Mouse (Mus musculus) left cerebral cortex, postnatal 10 days (tissue): Measurements from ENCODE around the gene Gm12166. TPM values are rescaled to one million over a fixed set of nuclear protein-coding genes. Genes with fewer than 3 reads are reported as not detected.
"Not testable (repeated sequence)": the region's sequence is repeated elsewhere in the genome, so short reads cannot be mapped to it uniquely, and the experiment has no call there.

ENCODE experiments used
- DNase-seq, 2 experiments: peaks; one replicate each; pipeline ENCODE4 v3.0.0; 2021 to 2022; ENCODE audit warnings: low spot score in 2 of 2, mixed read lengths in 1 of 2; ENCODE audit errors: extremely low spot score in 1 of 2
- intact Hi-C: fragments of 180-260 bp; cut with DNase I; formaldehyde crosslinking; loops from one replicate; pipeline ENCODE4 v1.15.1; 2025
- total RNA-seq, 2 experiments: library from RNA; stranded (reverse); gene quantifications; 2 replicates each; pipeline ENCODE4 v1.2.3; 2021

Gm12166 gene
- total RNA-seq: 1 to 10 TPM; 3.1 to 3.3 TPM

DNA sequence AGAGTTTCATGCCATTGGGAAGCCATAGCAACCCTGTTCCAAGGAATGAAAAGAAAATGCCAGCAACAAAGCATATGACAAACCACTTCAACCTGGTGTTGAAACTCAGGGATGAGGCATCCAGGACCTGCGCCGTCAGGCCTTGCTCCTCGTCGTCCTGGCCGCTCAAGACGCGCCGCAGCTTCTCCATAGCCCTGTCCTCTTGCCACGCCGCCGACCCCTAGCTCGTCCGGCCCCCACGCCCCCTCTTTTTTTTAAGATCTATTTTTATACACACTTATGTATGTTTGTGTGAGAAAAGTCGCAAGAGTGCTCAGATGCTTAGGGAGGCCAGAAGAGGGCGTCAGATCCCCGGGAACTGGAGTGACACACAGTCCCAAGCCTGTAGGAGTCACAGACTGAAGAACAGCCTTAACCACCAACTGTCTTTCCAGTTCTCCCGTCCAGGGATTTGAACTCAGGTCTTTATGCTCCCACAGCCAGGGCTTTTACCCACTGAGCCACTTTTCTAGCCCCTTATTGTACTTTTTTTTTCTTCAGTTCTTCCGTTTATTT, at the start of gene Gm12166:
Gene Gm12166, minus strand, starts transcription at position 217 of the 555 bp plus-strand sequence.
- intact Hi-C loops: not testable (repeated sequence)
- peak in 1 of 2 experiments; percentile 73 for DNase-seq

DNA sequence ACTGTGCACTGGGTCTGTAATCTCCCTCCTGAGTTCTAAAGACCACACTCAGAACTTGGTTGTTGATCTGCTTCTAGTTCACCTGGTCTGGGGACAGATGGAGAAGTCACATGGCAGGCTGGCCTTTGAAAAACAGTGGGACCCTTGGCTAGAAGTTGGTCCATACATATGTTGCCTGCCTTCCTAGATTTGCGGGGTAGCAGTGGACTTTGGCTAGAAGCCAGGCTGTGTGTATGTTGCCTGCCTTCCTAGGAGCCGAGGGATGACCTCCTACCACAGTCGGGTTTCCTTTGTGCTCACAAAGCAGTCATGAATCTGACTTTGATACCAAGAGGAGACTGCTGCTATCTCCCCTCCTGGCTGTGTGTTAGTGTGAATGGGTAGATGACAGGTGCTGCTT, 44.9 kb upstream of the Gm12166 start:
- no peak for DNase-seq
- intact Hi-C loops: no loop called here

DNA sequence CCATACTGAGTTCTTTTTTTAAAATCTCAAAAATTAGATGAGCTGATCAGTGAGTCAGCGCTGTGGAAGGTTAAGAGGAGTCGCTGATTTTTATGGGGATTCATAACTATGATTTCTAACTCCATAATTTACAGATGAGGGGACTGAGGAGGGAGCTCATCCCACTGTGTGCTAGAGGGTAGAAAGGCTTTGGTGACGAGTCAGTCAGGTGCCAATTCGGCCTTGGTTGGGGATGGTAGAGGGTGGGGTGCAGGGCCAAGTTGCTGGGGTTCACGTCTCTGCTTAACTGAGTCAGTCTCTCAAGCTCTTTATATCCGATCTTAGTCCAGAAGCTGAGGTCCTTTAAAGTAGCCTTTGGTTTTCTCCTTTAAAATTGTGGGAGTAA, 44.1 kb upstream of the Gm12166 start:
- intact Hi-C loops: no loop called here
- no peak for DNase-seq

DNA sequence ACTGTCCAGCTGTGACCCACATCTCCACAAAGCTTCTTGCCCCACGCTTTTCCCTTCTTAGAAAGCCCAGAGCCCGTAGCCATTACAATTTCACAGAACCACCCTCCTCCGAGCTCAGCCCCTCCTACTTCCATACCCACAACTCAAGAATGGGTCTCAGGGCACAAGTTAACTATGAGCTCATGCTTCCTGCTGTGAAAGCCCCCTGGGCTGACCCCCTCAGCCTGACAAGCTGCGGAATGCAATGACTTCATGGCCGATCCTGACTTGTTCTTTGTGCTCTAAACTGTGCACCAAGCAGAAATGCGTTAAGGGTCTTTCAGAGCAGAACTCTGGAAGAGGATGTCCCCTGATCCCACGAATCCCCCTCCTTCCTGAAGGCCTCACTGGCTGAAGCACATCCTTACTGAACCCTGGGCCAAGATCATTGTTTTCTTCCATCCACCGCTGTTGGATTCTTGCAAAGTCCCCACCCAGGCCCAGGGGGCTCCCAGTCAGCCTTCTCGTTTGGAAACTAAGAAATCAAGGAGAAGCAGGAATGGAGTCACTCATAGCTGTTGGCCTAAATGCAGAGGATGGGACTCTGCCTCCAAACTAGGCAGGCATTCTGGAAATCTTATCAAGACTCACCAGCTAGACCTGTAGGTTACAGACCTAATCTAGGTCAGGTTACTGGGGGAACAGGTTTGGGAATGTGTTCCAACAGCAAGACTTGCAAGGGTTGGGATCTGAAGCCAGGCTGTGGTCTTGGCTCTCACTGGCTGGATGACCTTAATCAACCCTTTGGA, 43.5 kb upstream of the Gm12166 start:
- intact Hi-C loops: no loop called here
- no peak for DNase-seq

DNA sequence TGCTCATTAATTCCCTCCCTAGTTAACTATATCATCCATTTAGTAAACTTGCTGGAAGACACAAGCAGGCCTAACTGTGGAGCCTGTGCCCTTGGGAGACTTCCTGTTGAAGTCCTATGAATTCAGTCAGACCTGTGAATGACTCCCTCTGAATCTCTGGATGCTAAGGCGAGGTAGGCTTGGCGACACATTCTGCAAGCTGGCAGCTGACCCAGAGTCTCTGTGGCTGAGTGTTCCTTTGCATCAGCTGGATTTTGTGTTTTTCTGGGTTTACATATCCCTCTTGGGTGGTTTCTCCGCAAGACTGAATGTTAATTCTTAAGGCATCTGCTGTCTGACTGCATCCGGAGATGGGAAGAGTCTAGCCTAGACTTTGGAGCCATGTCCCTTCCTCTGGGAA, 40.0 kb upstream of the Gm12166 start:
- intact Hi-C loops: no loop called here
- DNase-seq: peak; percentile 12 to 38

DNA sequence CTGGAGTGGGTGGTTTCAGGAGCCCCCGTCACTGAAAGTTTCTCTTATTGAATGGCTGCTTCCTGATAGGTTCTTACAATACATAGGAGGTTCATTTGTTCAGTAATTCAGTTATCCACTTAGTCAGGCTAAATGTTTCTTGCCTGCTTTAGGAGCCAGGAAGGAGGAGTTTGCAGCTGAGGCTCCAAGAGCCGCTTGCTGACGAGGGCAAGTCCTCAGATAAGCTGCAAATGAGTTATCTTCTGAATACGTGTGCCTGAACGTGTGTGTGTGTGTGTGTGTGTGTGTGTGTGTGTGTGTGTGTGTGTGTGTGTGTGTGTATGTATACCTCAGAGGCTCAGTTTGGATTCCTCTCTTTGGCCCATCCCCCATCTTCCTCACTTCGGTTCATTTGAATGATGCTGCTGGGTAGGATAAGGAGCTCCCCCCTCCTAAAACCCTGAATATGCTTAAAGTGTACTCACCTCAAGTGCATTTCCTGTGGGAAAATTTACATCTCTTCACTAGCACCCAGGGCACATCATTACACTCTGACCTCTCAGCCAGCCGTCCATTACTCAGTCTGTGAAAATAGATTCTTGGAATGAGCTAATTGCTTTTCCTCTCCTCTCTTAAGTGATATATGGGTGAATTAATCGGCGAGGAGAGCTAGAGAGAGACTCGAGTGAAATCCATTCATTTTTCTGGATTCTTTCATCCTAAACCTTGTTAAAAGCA, 39.0 kb upstream of the Gm12166 start:
- no peak for DNase-seq
- intact Hi-C loops: no loop called here

DNA sequence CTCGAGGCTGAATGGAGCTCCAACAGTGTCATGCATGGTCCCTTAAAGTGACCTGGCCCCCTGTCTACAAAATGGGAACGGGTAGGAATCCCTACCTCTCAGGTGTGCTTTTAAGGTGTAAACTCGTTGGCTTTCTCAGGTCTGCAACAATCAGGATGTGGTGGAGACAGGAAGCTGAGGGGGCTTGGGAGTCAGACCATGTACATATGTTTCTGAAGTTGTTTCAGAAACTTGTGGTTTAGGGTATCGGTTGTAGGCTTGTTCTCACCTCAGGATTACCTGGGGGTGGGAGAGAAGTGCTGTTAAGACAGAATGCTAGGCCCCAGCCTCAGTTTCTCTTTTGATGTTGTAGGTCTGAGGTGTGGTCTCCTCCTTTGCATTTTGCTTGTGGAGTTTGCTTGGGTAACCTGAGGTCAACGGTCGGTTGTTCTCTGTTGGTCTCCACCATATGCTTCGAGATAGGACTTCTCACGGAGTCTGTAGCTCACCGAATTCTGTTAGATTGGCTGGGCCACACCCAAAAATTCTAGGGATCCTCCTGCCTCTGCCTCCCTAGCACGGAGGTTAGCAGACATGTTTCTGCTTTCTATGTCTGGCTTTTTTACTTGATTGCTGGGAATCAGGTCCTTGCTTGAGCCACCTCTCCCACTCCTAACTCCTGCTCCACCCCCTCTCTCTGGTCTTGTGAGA, 38.1 kb upstream of the Gm12166 start:
- no peak for DNase-seq
- intact Hi-C loops: no loop called here

DNA sequence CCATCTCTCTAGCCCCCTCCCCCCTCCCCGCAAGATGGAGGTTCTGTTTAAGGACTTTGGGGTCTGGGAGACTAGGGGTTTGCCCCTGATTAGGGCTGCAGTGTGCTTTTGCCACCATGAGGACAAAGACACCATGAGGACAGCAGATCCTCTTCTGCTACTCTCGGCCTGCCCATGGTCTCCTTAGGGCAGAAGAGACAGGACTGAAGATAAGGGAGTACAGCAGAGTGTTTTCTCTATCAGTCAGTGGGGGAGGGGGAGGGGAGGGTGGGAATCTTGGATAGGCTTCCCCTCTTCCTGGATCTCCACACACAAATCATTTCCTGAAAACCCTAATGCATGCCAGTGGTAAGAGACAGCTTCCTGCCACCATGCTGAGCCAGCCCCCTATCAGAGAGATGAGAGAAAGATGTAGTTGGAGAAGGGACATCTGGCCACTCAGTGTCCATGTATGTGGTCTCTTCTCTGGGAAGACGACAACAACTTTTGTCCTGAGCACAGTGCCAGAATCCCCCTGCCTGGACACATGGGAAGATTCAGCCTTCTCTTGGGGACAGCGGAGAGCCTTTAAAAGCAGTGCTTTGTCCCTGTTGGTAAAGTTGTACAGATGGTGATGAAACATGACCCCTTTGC, 37.1 kb upstream of the Gm12166 start:
- intact Hi-C loops: no loop called here

DNA sequence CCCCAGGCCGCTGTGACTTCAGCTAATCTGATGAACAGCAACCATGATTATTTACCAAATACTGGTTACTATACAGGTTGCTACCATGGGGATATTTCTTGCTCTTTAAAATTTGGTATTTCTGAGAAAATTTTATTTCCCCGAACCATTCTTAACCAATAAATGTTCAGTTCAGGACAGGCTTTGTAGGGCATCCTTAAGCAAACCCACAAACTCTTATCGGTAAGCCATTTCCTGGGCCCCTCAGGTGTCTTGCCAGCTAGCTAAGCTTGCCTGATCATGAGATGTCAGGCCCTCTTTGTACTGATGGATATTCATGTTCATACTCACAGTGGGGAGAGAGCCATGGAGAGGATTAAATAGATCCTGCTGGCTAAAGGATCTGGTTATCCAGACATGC, 34.3 kb upstream of the Gm12166 start:
- intact Hi-C loops: no loop called here
- no peak for DNase-seq

More for the DNA sequence above, 37.1 kb upstream of the Gm12166 start:
- no peak for DNase-seq

DNA sequence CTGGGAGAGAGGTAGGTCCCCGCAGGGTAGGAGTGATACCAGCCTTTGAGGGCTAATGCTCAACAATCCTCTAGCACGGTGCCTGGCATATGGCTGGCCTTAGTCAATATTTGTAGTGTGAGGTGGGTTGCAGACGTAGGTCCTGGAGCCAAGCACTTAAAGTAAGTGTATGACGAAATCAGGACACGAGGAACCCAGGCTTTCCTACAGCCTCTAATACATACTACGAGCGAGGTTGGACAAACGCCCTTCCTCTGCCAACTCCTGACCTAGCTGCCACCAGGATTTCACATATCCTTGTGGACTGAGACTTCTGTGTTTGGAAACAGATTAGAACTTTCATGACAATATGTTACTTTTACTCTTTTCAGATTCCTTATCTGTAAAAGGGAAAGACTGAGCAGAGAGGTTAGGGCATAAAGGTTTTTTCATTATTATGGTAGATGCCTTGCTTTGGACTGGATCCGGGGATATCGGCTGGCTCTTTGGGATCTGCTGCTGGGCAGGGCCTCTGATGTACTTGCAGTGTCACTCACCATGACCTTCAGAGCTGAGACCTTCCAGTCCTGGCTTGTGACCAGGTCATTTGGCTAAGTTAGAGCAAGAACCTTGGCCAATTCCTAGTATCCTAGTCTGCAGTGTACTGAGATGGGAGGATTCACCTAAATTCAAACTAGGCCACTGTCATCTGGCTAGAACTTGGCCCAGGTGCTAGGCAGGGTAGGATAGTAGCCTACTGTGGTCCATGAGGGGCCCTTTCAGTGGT, 33.5 kb upstream of the Gm12166 start:
- intact Hi-C loops: no loop called here

DNA sequence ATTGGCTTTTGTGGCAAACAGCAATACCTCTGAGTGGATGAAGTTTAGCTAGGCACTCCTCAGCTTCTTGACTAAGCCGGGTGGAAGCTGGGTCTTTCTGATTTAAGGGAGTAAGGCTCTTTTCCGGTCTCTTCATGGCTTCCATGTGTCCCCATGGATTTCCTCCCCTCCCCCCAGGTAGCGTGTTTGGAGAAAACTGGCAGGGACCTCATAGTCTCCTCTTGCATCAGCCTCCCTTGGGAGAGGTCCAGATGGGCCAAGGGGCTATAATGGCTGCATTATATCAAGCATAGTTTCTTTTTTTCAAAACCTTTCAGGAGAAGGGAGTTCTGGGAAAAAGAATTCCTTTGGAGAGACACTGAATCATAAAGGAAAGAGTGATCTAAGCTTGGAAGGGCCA, 32.4 kb upstream of the Gm12166 start:
- DNase-seq: no peak
- intact Hi-C loops: no loop called here

More for the DNA sequence above, 33.5 kb upstream of the Gm12166 start:
- DNase-seq: no peak

DNA sequence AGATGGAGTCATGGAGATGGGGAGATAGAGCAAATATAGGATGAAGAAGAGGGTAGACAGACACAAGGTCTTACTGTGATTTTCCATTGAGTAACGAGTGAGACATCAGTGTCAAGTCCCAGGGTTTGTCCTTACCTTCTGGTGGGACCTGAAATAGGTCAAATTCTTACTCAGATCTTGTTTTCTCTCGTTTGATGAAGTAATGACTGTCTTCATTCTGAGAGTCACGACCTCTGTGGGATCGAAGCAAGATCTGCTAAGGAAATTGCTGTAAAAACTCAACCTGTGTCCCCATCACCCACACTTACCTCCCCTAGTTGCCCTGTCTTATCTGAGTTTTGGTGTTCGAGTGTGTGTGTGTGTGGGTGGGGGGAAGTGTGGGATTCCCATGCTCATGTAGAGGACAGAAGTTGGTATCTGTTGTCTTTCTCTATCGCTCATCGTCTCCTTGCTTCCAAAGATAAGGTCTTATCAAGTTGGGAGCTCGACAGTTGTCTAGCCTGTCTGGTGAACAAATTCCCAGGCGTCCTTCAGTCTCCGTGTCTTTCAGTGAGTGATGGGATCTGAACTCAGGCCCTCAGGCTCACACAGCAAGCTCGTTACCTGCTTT, 31.8 kb upstream of the Gm12166 start:
- no peak for DNase-seq
- intact Hi-C loops: no loop called here

DNA sequence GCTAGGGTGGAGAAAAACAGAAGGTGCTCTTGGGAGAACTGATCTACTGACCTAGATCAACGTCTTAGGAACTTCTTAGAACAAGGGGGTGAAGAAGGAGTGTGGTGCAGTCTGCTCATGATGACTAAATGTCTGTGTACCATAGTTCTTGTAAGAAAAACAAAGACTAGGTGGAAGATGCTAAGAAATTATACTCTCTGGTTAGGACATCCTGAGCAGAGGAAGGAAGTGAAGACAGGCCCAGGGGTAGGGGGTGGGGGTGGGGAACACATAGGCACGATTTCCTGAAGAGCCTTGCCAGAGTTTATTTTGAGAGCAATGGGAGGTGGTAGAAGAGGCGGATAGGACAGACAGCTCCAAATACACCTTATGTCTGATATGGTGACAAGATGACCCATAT, 31.3 kb upstream of the Gm12166 start:
- no peak for DNase-seq
- intact Hi-C loops: no loop called here

DNA sequence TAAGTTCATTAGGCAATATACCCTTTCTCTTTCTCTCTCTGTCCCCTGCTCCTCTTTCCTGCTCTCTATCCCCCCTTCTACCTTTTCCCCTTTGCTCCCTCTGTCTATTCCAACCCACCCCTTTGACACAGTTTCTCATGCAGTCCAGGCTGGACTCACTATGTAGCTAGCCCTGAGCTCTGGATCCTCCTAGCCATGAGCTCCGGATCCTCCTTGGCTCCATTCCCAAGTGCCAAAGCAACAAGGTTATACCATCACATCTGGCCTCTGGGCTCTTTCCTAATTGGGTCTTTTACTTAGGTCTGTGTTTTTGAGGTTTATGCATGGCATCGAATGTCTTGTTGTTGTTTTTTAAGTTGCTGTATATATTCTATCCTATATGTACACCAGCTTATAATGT, 29.0 kb upstream of the Gm12166 start:
- DNase-seq: no peak
- intact Hi-C loops: no loop called here

DNA sequence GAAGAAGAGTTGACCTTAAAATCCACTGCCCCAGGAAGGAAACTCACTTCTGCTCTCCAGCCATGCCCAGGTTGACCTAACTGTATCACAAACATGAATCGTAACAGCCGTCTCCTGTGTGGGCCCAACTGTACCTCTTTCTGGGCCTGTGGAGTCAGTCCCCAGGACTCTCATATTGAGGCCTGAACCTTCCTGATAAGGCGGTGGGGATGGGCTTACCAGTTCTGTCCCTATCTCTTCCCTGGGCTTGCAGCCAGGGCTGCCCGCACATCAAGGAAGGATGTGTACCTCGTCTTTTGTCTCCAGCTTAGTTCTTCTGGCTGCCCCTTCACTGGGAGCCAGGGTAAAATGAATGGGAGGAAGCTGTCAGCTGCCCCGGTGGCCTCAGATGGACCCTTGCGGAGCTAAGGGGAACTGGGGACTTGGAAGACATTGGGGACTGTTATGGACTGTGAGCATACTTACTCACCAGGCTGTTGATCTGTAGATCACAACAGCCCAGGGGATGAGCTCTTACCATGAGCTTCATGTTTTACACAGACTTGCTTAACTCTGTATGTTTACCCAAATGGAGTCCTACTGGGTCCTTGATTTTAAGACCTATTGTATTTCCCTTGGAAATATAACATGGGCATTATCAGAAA, 25.7 kb upstream of the Gm12166 start:
- intact Hi-C loops: no loop called here
- no peak for DNase-seq

DNA sequence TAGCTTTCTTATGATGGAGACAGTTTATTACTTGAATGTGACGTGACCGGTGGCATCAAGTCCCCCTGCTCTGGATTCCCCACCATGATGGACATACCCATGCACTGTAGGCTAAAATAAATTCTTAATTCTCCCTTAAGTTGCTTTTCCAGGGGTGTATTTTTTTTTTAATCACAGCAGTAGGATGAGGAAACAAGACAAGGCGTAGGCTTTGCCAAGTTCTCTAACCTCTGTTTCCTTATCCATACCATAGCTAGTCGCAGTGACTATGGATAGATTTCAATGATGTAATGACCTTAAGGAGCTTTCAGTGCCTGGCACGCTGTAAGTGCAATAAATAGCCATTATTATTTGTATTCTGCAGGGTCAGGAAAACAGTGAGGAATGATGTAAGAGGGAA, 25.2 kb upstream of the Gm12166 start:
- no peak for DNase-seq
- intact Hi-C loops: no loop called here

DNA sequence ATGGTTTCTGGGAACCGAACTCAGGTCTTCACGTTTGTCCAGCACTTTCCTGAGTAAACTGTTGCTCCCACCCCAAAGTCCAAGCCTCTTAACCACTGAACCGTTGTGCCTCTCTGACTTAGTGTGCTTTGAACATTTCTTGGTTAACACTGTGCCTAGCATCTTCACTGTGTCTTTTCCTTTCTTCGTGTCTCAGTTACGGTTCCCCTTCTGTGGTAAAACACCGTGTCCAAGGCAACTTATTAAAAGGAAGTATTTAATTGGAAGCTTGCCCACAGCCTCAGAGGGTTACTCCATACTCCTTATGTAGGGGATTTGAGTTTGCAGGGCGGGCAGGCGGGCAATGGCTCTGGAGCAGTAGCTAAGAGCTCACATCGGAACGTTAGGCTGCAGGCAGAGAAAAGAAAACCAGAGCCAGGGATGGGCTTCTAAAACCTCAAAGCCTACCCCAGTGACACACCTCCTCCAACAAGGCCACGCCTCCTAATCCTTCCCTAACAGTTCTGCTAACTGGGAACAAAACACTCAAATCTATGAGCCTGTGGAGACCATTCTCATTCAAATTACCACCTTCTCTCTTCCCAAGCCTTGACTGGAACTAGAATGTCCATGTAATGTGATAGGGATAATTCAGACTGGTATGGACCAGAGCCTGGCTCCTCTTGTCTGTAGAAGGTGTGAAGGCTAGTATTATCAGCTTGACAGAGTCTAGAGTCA, 24.5 kb upstream of the Gm12166 start:
- intact Hi-C loops: no loop called here
- DNase-seq: no peak
